Mouse (Mus musculus): Measurements from ENCODE around the gene Spn. TPM values are rescaled to one million over a fixed set of nuclear protein-coding genes. Genes with fewer than 3 reads are reported as not detected.
"Not testable (repeated sequence)": the region's sequence is repeated elsewhere in the genome, so short reads cannot be mapped to it uniquely, and the experiment has no call there.

Gene Spn
- polyA plus RNA-seq, 1 experiment: 54.6 TPM

DNA sequence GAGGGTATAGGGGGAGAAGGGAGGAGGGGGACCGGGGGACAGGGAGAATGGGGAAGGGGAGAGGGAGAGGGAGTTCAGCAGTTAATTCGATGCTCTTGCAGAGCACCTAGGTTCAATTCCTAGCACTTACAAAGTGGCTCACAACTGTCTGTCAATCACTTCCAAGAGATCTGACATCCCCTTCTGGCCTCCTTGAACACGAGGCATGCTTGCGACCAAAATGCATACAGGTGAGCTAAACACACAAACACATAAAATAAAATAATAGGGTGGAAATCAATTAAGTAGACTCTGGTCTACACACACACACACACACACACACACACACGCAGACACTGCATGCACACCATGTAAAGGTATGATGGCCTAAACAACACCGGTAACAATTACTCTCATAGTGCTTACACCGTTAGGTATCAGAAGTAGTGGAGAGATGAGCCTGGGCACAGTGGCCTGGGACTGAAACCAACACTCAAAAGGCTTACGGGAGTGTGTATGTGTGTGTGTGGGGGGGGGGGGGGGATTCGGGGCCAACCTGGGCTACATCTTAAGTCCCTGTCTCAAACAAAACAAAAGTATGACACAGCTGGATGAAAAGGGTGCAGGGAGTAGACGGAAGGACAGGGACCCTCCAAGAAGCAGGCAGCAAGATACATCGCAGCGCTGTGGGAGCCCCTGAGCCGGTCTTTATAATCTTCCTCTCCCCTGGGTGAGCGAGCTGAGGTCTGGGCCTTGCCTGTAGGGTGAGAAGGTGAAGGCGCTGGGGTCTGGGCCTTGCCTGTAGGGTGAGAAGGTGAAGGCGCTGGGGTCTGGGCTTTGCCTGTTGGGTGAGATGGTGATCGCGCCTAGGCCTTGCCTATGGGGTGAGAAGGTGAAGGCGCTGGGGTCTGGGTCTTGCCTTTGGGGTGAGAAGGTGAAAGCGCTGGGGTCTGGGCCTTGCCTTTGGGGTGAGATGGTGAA lies 47.2 kb downstream of the Spn start:
- H3K36me3 ChIP-seq (ENCODE audit: control insufficient read depth, insufficient read depth, low read length): peaks cover 17% of the 10 kb centered on the region
- peak overlapping the region; percentile 56 for H3K4me3 ChIP-seq (ENCODE audit: extremely low read depth, insufficient read depth, insufficient read length)
- H3K27me3 ChIP-seq (ENCODE audit: control insufficient read depth, insufficient read depth, low read length): no peaks in the 10 kb centered on the region
- peak overlapping the region; percentile 99 for H3K27ac ChIP-seq (ENCODE audit: insufficient read depth, low read length)
- TF ChIP-seq POLR2A (IDR thresholded peaks at IDR 0.05; ENCODE audit: low read depth, low read length) (no peak), CTCF (IDR thresholded peaks at IDR 0.05; ENCODE audit: extremely low read depth, insufficient read depth, insufficient read length, insufficient replicate concordance) (no peak)
- no peak for DNase-seq (ENCODE audit: low read depth in 1 of 2, low spot score in 2 of 2)
- WGBS: 18% methylated on average over 20 of the region's 20 CpGs
- H3K4me1 ChIP-seq (ENCODE audit: control insufficient read depth, insufficient read depth, insufficient read length): peaks cover 18% of the 10 kb centered on the region

DNA sequence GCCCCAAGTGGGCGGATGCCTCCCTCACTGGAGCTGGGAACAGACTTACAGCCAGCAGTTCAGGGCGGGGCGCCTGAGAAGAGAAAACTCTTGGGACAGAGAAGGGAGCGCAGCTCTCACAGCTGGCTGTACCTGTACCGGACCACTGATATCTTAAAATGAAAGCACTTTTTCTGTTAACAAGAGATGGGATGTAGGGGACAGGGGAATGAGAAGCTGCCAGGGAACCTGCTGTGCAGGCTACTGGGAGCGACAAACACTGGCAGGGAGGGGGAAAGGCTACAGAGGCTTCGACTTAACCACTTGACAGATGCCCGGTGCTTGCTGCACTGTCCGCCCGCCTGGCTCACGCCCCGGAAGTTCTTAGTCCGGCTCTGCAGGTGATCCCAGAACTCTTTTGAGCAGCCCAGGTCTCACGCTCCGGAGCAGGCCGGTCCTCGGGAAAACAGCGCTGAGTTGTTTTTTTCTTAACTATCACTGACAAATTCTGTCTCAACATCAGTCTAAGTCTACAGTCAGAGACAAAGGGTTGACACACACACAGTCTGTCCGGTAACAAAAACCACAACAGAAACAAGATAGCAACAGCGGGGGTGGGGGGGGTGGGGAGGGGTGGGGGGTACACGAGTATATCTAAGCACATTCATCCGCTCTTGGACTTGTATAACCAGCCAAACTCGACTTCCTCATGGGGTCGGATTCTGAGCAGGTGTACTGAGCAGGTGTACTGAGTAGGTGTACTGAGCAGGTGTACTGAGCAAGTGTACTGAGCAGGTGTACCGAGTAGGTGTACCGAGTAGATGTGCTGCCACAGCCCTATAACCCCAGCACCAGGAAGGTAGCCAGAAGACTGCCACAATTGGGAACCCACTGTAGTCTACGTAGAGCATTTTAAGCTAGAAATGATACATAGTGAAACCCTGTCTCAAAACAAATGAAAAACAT lies 48.5 kb downstream of the Spn start:
- peak overlapping the region; percentile 94 for H3K27ac ChIP-seq (ENCODE audit: insufficient read depth, low read length)
- peak in 1 of 2 experiments; percentile 56 for DNase-seq (ENCODE audit: low read depth in 1 of 2, low spot score in 2 of 2)

DNA sequence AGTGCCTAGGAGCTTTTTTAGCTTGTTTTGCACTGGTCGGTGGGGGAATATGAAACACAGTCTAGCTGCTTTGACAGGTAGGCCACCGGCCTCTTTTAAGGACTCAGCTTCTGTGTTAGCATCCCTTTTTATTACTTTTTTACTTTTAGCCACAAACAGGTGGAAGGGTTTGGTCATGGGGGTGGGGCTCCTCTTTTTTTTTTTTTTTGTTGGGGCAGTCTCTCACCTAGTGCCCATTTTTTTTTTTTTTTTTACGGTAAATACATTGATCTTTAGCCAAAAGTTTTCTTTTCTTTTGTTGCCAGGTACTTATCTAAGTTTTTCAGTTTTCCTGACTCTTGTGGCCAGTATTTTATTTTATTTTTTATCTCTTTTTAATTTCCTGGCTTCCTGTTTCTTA lies 49.5 kb downstream of the Spn start:
- 46% methylated on average over 3 of the region's 3 CpGs for WGBS

More for the DNA sequence above, 48.5 kb downstream of the Spn start:
- TF ChIP-seq POLR2A (IDR thresholded peaks at IDR 0.05; ENCODE audit: low read depth, low read length) (peak; percentile 20), CTCF (IDR thresholded peaks at IDR 0.05; ENCODE audit: extremely low read depth, insufficient read depth, insufficient read length, insufficient replicate concordance) (no peak)
- Histone ChIP-seq H3K36me3 (ENCODE audit: control insufficient read depth, insufficient read depth, low read length) (peaks cover 15% of the 10 kb centered on the region), H3K27me3 (ENCODE audit: control insufficient read depth, insufficient read depth, low read length) (no peaks in the 10 kb centered on the region), H3K4me1 (ENCODE audit: control insufficient read depth, insufficient read depth, insufficient read length) (peaks cover 18% of the 10 kb centered on the region), H3K4me3 (ENCODE audit: extremely low read depth, insufficient read depth, insufficient read length) (peak overlapping the region; percentile 34)
- 7% methylated on average over 27 of the region's 27 CpGs for WGBS

DNA sequence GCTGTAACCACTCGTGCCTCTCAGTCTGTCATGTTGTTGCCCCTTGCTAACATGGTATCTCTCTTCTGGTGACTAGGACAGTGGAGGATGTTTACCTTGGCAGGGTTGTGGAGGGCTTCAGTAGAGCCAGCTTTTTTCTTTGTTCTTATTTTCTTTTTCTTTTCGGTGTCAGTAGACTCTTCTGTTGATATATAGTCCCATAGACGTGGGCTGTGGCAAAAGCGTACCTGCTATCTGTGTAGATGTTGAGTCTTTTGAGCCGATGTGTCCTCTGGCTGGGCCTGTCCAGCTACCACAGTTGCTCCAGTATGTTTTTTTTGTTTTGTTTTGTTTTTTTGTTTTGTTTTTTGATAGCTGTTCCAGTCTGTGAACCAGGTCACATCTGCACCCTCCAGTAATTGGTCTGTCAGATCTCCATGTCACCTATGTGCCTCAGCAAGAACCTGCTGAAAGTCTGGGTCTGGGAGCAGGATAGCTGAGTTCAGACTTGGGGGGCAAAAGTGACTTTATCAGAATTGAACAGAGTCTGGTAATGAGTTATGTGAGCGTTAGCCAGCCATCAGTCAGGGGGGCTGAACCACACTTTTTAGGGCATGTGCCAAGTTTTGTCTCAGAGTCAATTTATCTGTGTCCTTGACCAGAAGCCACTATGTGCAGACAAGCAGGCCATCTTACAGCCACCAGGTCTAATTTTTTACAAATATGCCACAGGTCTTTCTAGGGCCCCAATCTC lies 50.2 kb downstream of the Spn start, which contains the start of gene Zg16:
Gene Zg16 (minus strand): TSS at position 51 of the 733 bp plus-strand sequence.
- H3K36me3 ChIP-seq (ENCODE audit: control insufficient read depth, insufficient read depth, low read length); H3K4me3 ChIP-seq (ENCODE audit: extremely low read depth, insufficient read depth, insufficient read length); DNase-seq (ENCODE audit: low read depth in 1 of 2, low spot score in 2 of 2); H3K27me3 ChIP-seq (ENCODE audit: control insufficient read depth, insufficient read depth, low read length): not testable (repeated sequence)
- Histone ChIP-seq H3K27ac (ENCODE audit: insufficient read depth, low read length) (peak within 1 kb of the TSS; percentile 37), H3K4me1 (ENCODE audit: control insufficient read depth, insufficient read depth, insufficient read length) (peaks cover 13% of the 10 kb centered on the region)
- WGBS: 74% methylated on average over 6 of the region's 6 CpGs

More for the DNA sequence above, 49.5 kb downstream of the Spn start:
- TF ChIP-seq CTCF (IDR thresholded peaks at IDR 0.05; ENCODE audit: extremely low read depth, insufficient read depth, insufficient read length, insufficient replicate concordance) (no peak), POLR2A (IDR thresholded peaks at IDR 0.05; ENCODE audit: low read depth, low read length) (no peak)
- H3K4me3 ChIP-seq (ENCODE audit: extremely low read depth, insufficient read depth, insufficient read length): no peak overlapping the region
- DNase-seq (ENCODE audit: low read depth in 1 of 2, low spot score in 2 of 2): no peak
- peaks cover 9% of the 10 kb centered on the region for H3K36me3 ChIP-seq (ENCODE audit: control insufficient read depth, insufficient read depth, low read length)
- H3K27me3 ChIP-seq (ENCODE audit: control insufficient read depth, insufficient read depth, low read length): no peaks in the 10 kb centered on the region
- H3K27ac ChIP-seq (ENCODE audit: insufficient read depth, low read length): 0 out of 2 replicates have a peak overlapping the region, but pooled peaks have one; percentile 36
- H3K4me1 ChIP-seq (ENCODE audit: control insufficient read depth, insufficient read depth, insufficient read length): peaks cover 13% of the 10 kb centered on the region

DNA sequence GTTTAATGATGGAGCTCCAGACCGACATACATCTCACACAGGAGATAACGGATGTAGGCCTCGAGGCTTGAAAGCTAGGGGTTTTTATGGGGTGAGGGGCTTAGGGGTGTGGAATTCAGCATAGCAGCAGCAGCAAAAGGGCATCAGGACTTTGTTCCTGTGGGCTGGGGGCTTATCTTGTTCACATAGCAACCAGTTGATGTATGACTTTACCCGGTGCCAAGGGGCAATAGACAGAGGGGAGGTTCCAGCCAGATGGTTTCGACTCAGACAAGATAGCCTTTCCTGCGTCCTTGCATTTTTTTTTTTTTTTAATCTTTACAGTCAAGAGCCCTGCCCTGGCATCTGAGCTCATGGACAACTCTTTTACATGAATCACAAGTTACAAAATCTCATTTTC lies 51.9 kb downstream of the Spn start:
- WGBS: 79% methylated on average over 6 of the region's 6 CpGs
- not testable (repeated sequence) for H3K27ac ChIP-seq (ENCODE audit: insufficient read depth, low read length); H3K4me3 ChIP-seq (ENCODE audit: extremely low read depth, insufficient read depth, insufficient read length); DNase-seq (ENCODE audit: low read depth in 1 of 2, low spot score in 2 of 2); H3K36me3 ChIP-seq (ENCODE audit: control insufficient read depth, insufficient read depth, low read length); H3K27me3 ChIP-seq (ENCODE audit: control insufficient read depth, insufficient read depth, low read length)
- H3K4me1 ChIP-seq (ENCODE audit: control insufficient read depth, insufficient read depth, insufficient read length): peaks cover 20% of the 10 kb centered on the region; the same call in 1 of the 2 replicates

DNA sequence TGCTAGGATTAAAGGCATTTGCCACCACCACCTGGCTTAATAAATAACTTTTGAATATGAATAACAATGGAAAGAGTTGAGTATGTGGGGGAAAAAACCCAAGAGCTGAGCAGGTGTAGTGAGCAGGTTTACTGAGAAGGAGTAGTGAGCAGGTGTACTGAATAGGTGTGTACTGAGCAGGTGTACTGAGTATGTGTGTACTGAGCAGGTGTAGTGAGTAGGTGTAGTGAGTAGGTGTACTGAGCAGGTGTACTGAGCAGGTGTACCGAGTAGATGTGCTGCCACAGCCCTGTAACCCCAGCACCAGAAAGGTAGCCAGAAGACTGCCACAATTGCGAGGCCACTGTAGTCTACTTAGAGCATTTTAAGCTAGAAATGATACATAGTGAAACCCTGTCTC lies 52.8 kb downstream of the Spn start:
- no peak overlapping the region for H3K4me3 ChIP-seq (ENCODE audit: extremely low read depth, insufficient read depth, insufficient read length)
- H3K27me3 ChIP-seq (ENCODE audit: control insufficient read depth, insufficient read depth, low read length): no peaks in the 10 kb centered on the region
- H3K36me3 ChIP-seq (ENCODE audit: control insufficient read depth, insufficient read depth, low read length): no peaks in the 10 kb centered on the region
- WGBS: 83% methylated on average over 2 of the region's 2 CpGs
- H3K27ac ChIP-seq (ENCODE audit: insufficient read depth, low read length): no peak overlapping the region
- no peak for TF ChIP-seq CTCF (IDR thresholded peaks at IDR 0.05; ENCODE audit: extremely low read depth, insufficient read depth, insufficient read length, insufficient replicate concordance)
- TF ChIP-seq POLR2A (IDR thresholded peaks at IDR 0.05; ENCODE audit: low read depth, low read length): no peak
- peaks cover 22% of the 10 kb centered on the region; the same call in 1 of the 2 replicates for H3K4me1 ChIP-seq (ENCODE audit: control insufficient read depth, insufficient read depth, insufficient read length)
- no peak for DNase-seq (ENCODE audit: low read depth in 1 of 2, low spot score in 2 of 2)

Data from spleen, adult 2 months (tissue).